Mouse (Mus musculus): ENCODE measurements around the gene Akt1.

DNA sequence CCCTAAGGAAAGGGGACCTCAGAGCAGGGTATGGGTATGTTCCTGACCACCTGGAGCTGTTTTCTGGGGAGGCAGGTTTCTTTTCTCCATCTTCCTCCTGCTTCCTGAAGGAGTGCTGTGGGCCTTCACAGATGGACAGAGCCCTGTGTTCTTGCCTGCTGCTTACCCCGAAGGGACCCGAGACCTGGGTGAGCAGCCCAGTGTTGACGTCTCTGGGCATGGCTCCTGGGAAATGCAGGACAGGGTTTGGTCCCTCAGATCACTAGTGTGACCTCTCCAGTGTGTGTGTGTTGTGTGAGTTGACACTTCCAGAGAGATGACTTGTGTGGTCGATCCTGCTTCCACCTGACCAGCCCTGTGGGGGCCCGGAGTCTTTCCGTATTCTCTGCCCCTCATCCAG is 48.8 kb upstream of the Akt1 start:
- TF ChIP-seq CTCF (IDR thresholded peaks at IDR 0.05; ENCODE audit: extremely low read depth, insufficient read length, insufficient replicate concordance, low read depth, low read length) (no peak), POLR2A (IDR thresholded peaks at IDR 0.05; ENCODE audit: low read depth, low read length) (no peak)
